In the genomic region with DNA sequence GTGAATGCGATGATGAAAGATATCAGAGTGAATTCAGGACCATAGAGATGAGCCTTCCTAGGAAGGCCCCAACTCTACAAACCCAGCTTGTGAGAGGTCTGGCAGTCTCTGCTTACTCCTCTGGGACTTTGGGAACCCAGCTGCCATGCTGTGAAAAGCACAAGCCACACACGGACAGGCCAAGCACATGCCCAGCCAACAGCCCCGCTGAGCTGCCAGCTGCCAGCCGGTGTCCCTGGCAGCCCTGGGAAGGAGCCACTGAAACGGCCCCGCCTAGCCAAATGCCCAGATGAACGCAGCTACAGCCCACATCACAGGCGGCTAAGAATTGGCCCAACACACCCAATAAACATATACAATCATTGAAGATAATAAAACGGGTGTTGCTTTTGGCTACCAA, we compare ENCODE assay signal across 12 mouse cellular contexts. TPM values are rescaled to one million over a fixed set of nuclear protein-coding genes. Genes with fewer than 3 reads are reported as not detected.
DNase-seq lines count a peak whose midpoint lies in the region; TF ChIP-seq lines count a peak whose summit lies in the region.
"Had no signal": no experiment of that assay in that cellular context is flagged by ENCODE, and none has a peak within 500 bp of the region (broad histone marks: within the 10 kb centered on the region; RNA-seq: fewer than 3 reads in every experiment).

No protein-coding gene starts in this region.

- no peaks in the 10 kb centered on the region for H3K27me3 ChIP-seq in cerebellum, adult 2 months (ENCODE audit: control insufficient read depth, insufficient read depth, low read length)
- no peaks in the 10 kb centered on the region for H3K27me3 ChIP-seq in heart, adult 2 months (ENCODE audit: control insufficient read depth, insufficient read depth, low read length)
- H3K27me3 ChIP-seq: heart, embryonic 15.5 days had no signal

- no peaks in the 10 kb centered on the region for H3K79me2 ChIP-seq in heart, adult 2 months (replicated peaks; ENCODE audit: control insufficient read depth, insufficient read depth, low read length)

- TF ChIP-seq CTCF in cerebellum, adult 2 months (IDR thresholded peaks at IDR 0.05; ENCODE audit: borderline replicate concordance, insufficient read depth, low read depth, low read length): no peak
- no peak for TF ChIP-seq CTCF in heart, adult 2 months (IDR thresholded peaks at IDR 0.05)

- TF ChIP-seq POLR2A in cerebellum, adult 2 months (IDR thresholded peaks at IDR 0.05; ENCODE audit: borderline replicate concordance, insufficient read depth, low read length): no peak
- TF ChIP-seq POLR2A in heart, adult 2 months (IDR thresholded peaks at IDR 0.05; ENCODE audit: insufficient read depth, low read depth, low read length): no peak

- intact Hi-C loops in left cerebral cortex, postnatal 4 days (cut with DNase I): no loop called here
- intact Hi-C loops in left cerebral cortex, postnatal 36 days (cut with DNase I): no loop called here
- intact Hi-C loops in gastrocnemius, postnatal 36 days (cut with DNase I): no loop called here
- intact Hi-C loops in heart, adult 2 months (cut with DNase I): no loop called here

- no peak overlapping the region for H3K4me3 ChIP-seq in cerebellum, adult 2 months (replicated peaks; ENCODE audit: insufficient read depth, low read depth, low read length)
- H3K4me3 ChIP-seq in heart, adult 2 months: no peak overlapping the region
- H3K4me3 ChIP-seq: heart, embryonic 15.5 days had no signal

- H3K4me1 ChIP-seq in cerebellum, adult 2 months (ENCODE audit: control insufficient read depth, insufficient read depth, low read length): peaks cover 8% of the 10 kb centered on the region; the same call in 1 of the 2 replicates
- H3K4me1 ChIP-seq in heart, adult 2 months (ENCODE audit: control insufficient read depth, insufficient read depth, low read length): no peaks in the 10 kb centered on the region
- H3K4me1 ChIP-seq: heart, embryonic 15.5 days had no signal

- peak; percentile 23 for DNase-seq in adrenal gland, postnatal 25 days
- no peak for DNase-seq in adrenal gland, adult 8-10 months
- peak; percentile 93 for DNase-seq in left cerebral cortex, postnatal 4 days
- DNase-seq in left cerebral cortex, postnatal 36 days (ENCODE audit: low spot score in 2 of 2): no peak
- peak; percentile 81 to 90 for DNase-seq in cerebellum, adult 2 months
- DNase-seq in gastrocnemius, postnatal 36 days: peak; percentile 33 to 44
- no peak for DNase-seq in heart, adult 2 months
- DNase-seq in heart, postnatal 4 days: no peak
- DNase-seq: kidney, adult 11 months; lung, adult 18-20 months; thymus, postnatal 4 days had no signal

- H3K9ac ChIP-seq in heart, adult 2 months (ENCODE audit: low read depth, low read length): no peak overlapping the region
- H3K9ac ChIP-seq: heart, embryonic 15.5 days had no signal

- no peak for TF ChIP-seq EP300 in heart, adult 2 months (IDR thresholded peaks at IDR 0.05; ENCODE audit: insufficient read depth, low read depth, low read length)

- H3K27ac ChIP-seq in cerebellum, adult 2 months (ENCODE audit: insufficient read depth, low read length): no peak overlapping the region
- H3K27ac ChIP-seq in heart, adult 2 months: no peak overlapping the region
- H3K27ac ChIP-seq: heart, embryonic 15.5 days had no signal

- 6% methylated on average over 9 of the region's 9 CpGs for WGBS in cerebellum, adult 2 months
- 82% methylated on average over 9 of the region's 9 CpGs for WGBS in heart, adult 2 months

- no peaks in the 10 kb centered on the region for H3K36me3 ChIP-seq in heart, adult 2 months (ENCODE audit: control insufficient read depth, insufficient read depth, low read length)
- H3K36me3 ChIP-seq: heart, embryonic 15.5 days had no signal

RNA-seq across cellular contexts. Expression of a gene that starts 41.5 kb away (rescaled TPM):
- total RNA-seq in adrenal gland, postnatal 25 days (2021): 73.0 and 74.7 TPM in 2 replicates
- total RNA-seq in adrenal gland, adult 8-10 months (2022): 10 to 100 TPM; 45.8 to 61.5 (median 60.5) TPM
- total RNA-seq in left cerebral cortex, postnatal 4 days (2021): 1 to 10 TPM; 3.2 to 3.3 TPM
- total RNA-seq in left cerebral cortex, postnatal 36 days (2021): 1 to 10 TPM in 1 of 2 experiments, under 1 TPM in 1; 0.99 to 1.2 TPM
- 3.5 and 4.0 TPM in 2 replicates for polyA plus RNA-seq in cerebellum, adult 2 months (2012; rRNA removed)
- total RNA-seq in gastrocnemius, postnatal 36 days (2021): 1 to 10 TPM; 5.8 to 6.0 TPM
- total RNA-seq in heart, adult 2 months (2021): 1 to 10 TPM; 3.0 to 4.0 TPM
- 8.6 and 14.0 TPM in 2 replicates for polyA plus RNA-seq in heart, adult 2 months (2012; rRNA removed)
- total RNA-seq in heart, postnatal 4 days (2021): 10 to 100 TPM; 13.7 to 15.5 TPM

Comparison
In these comparisons a context has a peak if more than half of its experiments do, and no peak if none do; other contexts are left out.
1. DNase-seq: peak in adrenal gland, postnatal 25 days (single experiment), left cerebral cortex, postnatal 4 days (single experiment), cerebellum, adult 2 months (2 of 2) and gastrocnemius, postnatal 36 days (2 of 2); none in adrenal gland, adult 8-10 months (single experiment), left cerebral cortex, postnatal 36 days (0 of 2), heart, adult 2 months (0 of 2) and heart, postnatal 4 days (single experiment).